Mouse (Mus musculus) left cerebral cortex, postnatal 14 days (tissue): ENCODE measurements around the gene Zp2. TPM values are rescaled to one million over a fixed set of nuclear protein-coding genes. Genes with fewer than 3 reads are reported as not detected.

Experiments
- DNase-seq, 2 experiments: peaks; one replicate each; pipeline ENCODE4 v3.0.0; 2021 to 2022; ENCODE audit warnings: low spot score in 2 of 2, mixed read lengths in 1 of 2
- intact Hi-C: fragments of 180-260 bp; cut with DNase I; formaldehyde crosslinking; loops from one replicate; pipeline ENCODE4 v1.15.1; 2025
- total RNA-seq, 2 experiments: library from RNA; stranded (reverse); gene quantifications; 2 replicates each; pipeline ENCODE4 v1.2.3; 2021

Gene Zp2
- total RNA-seq, 2 experiments from 2014 or later: 0.15 to 0.53 TPM

- DNase-seq: no peak
- intact Hi-C loops: no loop called here
These were observed 5.8 kb upstream of the Zp2 start for GRCm38 (mm10) chr7:120150898-120151297.

- no peak for DNase-seq
- intact Hi-C loops: no loop called here
These were observed 5.2 kb upstream of the Zp2 start for GRCm38 (mm10) chr7:120150257-120150656.

DNA sequence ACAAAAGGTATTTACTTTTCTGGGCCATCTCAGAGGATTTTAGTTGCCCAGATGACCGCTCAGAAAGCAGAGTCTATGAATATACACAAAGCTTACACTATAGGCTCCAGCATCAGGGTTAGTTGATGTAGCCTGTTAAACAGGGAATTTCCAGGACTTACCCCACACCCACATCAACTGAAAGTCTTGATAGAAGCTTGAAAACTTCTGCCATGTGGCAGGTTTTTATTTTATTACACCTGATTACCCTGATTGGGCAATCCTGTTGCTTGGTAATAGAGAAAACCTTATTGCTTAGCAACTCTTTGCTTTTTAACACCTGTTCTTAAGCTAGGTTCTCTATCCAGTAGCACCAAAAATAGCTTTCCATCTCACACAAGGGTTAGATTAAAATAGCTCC is 2.3 kb downstream of the Zp2 start:
- intact Hi-C loops: no loop called here
- DNase-seq: peak in 1 of 2 experiments; percentile 19

DNA sequence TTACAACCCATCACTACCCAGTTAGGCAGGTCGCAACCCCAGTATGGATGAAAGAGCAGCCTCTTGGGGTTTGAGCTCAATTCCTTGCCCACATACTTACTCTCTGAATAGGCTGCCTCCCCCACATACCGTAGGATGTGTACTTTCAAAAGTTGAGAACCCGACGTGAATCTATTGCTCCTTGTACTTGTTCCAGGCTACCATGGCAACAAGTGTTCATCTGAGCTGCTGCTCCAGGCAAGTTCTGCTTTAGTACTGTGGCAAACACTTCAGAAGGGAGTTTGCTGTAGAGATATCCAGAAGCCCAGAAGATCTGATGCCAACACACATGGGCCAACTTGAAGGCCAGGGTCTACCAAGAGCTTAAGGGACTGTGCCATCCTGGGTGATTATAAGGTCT is 16.1 kb downstream of the Zp2 start:
- intact Hi-C loops: no loop called here
- DNase-seq: peak; percentile 58 to 85

DNA sequence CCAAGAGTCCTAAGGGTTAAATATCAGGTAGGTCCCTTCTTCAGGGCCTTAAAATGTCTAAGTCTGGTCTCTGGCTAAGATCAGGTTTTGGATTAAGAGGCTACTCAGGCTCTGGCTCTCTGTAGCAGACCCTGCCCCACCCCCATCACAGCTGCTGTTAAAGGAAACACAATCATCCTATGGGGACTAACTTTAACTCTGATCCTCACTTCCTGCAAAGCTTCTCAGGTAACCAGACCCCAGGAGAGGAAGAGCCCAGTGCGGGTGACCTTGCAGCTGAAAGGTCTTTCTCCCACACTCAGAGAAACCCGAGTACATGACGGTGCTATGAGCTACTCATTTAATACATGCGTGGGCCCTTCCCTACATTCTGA is 17.4 kb downstream of the Zp2 start:
- no peak for DNase-seq
- intact Hi-C loops: no loop called here

- intact Hi-C loops: no loop called here
- no peak for DNase-seq
These were observed 18.0 kb downstream of the Zp2 start for GRCm38 (mm10) chr7:120126976-120127685.

GRCm38 (mm10) chr7:120124844-120125243 is 20.2 kb downstream of the Zp2 start:
- DNase-seq: peak; percentile 85 to 92
- intact Hi-C loops: loop anchor here (1.0 to 5.0 kb wide), 2 partner anchors 78 to 202 kb away; partner anchors contain the start of genes Abca14 and Abca15

- intact Hi-C loops: loop anchor here (1.0 to 5.0 kb wide), 2 partner anchors 80 to 204 kb away; partner anchors contain the start of genes Abca14 and Abca15
- no peak for DNase-seq
These were observed 21.3 kb downstream of the Zp2 start for GRCm38 (mm10) chr7:120123776-120124175.

DNA sequence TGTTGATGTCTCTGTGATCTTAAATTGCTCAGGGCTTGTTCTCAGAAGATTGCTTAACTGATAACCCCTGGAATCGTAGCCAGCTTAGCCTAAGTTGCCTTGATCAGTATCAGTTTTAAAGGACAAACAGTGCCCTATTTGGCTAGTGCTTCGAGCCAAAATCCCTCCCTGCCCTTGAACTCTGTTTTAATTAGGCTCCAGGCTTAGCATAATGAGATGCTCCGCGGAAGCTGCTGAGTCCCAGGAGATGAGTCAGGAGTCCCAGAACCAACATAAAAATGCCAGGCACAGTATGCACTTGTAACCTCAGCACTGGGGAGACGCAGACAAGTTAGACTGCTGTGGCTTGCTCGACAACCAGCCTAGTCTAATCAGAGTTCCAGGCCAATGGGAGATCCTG is 27.6 kb downstream of the Zp2 start:
- DNase-seq: no peak
- intact Hi-C loops: no loop called here

DNA sequence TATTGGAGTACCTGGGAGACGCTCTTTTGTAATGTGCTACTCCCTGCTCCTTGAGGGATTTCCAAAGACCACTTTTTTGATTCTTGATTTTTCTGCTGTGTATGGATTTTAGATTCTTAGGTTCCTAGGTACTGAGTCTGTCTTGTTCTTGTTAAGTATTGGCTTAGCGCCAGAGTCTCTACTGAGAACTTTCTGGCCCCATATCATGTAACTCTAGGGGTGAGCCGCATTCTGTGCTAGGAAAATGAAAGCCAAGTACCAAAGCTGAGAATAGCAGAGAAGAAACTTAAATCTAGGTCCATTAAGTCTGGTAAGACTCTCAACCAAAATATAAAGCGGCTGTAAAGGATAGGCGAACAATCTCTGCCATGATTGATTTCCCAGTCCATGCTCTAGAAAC is 28.1 kb downstream of the Zp2 start:
- DNase-seq: no peak
- intact Hi-C loops: no loop called here

DNA sequence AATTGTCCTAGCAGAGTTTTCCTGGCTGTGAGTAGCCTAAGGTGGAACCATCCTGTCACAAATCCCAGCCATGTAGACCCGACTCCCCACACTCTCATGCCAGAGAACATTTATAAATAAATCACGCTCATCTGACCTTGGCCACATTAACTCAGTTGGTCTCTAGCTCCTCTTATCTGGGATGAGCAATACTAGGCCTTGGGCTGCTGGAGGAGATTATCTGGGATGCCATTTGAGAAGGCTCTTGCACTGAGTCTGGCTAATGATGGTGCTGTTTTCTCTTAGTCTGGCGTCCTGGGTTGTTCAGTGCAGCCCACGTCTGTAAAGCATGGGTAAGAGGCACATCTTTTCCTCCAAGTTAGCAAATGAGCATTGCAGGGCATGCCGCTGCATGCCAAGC is 35.4 kb downstream of the Zp2 start:
- DNase-seq: no peak
- intact Hi-C loops: no loop called here

DNA sequence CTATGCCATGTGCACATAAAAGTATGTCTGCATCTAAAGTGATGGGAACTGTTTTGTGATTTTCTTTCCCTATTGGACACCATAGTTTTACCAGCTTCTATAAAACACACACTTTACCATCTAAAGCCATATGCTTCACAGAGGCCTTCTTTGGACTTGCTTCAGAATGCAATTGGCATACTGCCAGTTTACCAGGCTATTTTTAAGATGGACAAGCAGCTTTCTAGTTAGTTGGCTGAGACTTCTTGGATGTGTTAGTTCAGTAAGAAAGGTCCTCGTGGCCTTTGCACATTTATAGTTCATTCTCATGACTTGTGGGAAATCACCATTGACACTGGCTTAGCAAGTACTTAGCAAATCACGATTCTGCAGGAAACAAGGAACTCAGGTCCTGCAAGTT is 38.7 kb downstream of the Zp2 start:
- intact Hi-C loops: no loop called here
- DNase-seq: peak; percentile 47 to 59

- intact Hi-C loops: no loop called here
- DNase-seq: peak; percentile 21 to 48
These were observed 40.1 kb downstream of the Zp2 start for GRCm38 (mm10) chr7:120104975-120105374.

- intact Hi-C loops: no loop called here
- DNase-seq: no peak
These were observed 42.0 kb downstream of the Zp2 start for GRCm38 (mm10) chr7:120103019-120103567.

GRCm38 (mm10) chr7:120102164-120102972 is 42.7 kb downstream of the Zp2 start, which contains the start of gene Tmem159:
TSS of gene Tmem159 (plus strand) at chr7:120102353.
- DNase-seq: peak; percentile 53 to 61
- intact Hi-C loops: no loop called here

- intact Hi-C loops: loop anchor here (5.0 to 10.0 kb wide), 3 partner anchors 106 to 241 kb away; partner anchors contain the start of genes Abca14, Abca15 and Crym
- DNase-seq: peak; percentile 51 to 69
These were observed 46.7 kb downstream of the Zp2 start for GRCm38 (mm10) chr7:120098403-120098802.

- DNase-seq: peak; percentile 64 to 73
- intact Hi-C loops: loop anchor here (5.0 to 10.0 kb wide), 3 partner anchors 107 to 241 kb away; partner anchors contain the start of genes Abca14, Abca15 and Crym
These were observed 47.2 kb downstream of the Zp2 start for GRCm38 (mm10) chr7:120097845-120098244.

DNA sequence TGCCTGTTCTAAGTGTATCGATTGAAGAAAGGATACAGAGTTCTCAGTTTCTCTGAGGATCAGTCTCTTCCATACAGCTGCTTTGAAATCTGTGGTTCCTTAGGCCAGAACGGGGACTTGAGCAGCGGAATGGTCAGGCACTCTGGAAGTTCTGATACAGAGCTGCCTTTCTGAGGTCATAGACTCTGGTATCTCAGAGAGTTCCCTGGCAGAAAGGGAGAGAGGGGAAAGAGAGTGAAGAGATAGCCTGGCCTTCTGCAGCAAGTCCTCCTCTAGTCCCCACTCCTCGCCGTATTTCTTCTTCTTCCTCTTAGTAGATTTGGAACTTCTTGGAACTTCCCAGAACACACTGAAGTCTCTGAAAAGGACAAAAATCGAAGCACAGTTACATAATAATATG is 49.9 kb downstream of the Zp2 start, which contains the start of gene Dnah3:
Gene Dnah3, minus strand, starts transcription at position 101 of the 400 bp plus-strand sequence.
- intact Hi-C loops: loop anchor here (5.0 to 10.0 kb wide), 3 partner anchors 110 to 238 kb away; partner anchors contain the start of genes Abca14, Abca15 and Crym

GRCm38 (mm10) chr7:120094216-120094615 is 50.9 kb downstream of the Zp2 start:
- intact Hi-C loops: loop anchor here (10.0 kb wide), 2 partner anchors 111 to 231 kb away; partner anchors contain the start of genes Abca14, Abca15 and Crym
- peak; percentile 5 to 31 for DNase-seq

More for the DNA sequence above, 49.9 kb downstream of the Zp2 start, which contains the start of gene Dnah3:
- no peak for DNase-seq

DNA sequence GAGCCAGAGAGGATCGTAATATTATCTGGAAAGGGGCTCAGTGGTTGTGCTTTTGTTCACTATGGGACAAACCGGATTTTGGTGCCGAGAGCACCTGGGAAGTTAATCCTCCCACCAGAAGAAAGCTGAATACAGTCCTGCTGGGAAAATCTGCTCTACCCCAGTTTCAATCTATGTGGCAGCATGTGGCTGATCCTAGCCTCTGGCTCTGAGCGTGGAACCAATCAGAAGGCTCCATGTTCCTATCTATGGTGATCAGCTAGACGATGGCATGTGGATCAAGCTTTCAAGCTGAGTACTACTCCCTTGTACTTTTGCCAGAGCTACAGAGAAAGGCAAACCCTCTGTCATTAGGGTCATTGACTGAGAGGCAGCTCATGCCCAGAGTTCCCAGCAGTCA is 52.1 kb downstream of the Zp2 start:
- DNase-seq: no peak
- intact Hi-C loops: loop anchor here (10.0 kb wide), 2 partner anchors 112 to 232 kb away; partner anchors contain the start of genes Abca14, Abca15 and Crym
